Mouse (Mus musculus): ENCODE results near the gene Krt18. TPM values are rescaled to one million over a fixed set of nuclear protein-coding genes. Genes with fewer than 3 reads are reported as not detected.
"Not testable (repeated sequence)": the region's sequence is repeated elsewhere in the genome, so short reads cannot be mapped to it uniquely, and the experiment has no call there.

Gene Krt18
- polyA plus RNA-seq, 1 experiment = 1.1 TPM

DNA sequence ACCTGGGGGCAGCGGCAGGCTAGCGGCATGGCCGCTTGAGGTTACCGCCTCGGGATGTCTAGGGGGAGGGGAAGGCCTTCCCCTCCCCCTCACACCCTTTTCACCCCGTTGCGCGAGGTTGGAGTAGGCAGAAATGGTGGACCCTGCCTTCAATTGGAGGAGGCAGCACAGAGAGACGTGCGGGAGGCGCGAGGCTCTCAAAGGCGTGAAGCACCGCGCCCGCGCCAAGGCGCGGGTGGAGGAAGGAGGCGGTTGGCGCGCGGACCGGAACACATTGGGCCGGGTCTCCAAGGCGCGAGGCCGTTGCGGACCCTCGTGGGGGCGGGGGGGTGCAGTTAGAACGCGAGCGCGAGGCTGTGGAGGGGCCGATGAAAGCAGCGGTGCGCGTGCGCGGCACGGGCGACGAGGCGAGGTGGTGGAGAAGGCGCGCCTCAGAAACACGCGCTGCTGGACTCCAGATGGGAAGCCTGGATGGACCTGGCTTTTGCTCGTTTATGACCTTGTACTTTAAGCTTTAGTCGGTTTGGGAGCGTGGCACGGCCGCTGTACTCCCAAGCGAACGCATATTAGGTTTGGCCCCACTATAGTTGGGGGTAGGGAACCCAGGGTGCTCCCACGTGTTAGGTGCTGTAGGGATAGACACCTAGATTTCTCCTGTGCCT lies 46.2 kb downstream of the Krt18 start:
- under 1% methylated on average over 57 of the region's 57 CpGs for WGBS
- Histone ChIP-seq H3K4me3 (replicated peaks; ENCODE audit: insufficient read depth, low read depth, low read length) (peak overlapping the region; percentile 89), H3K27ac (ENCODE audit: insufficient read depth, low read length) (peak overlapping the region; percentile 81), H3K4me1 (ENCODE audit: control insufficient read depth, insufficient read depth, low read length) (no peaks in the 10 kb centered on the region), H3K27me3 (ENCODE audit: control insufficient read depth, insufficient read depth, low read length) (no peaks in the 10 kb centered on the region)
- TF ChIP-seq CTCF (IDR thresholded peaks at IDR 0.05; ENCODE audit: borderline replicate concordance, insufficient read depth, low read depth, low read length) (no peak), POLR2A (IDR thresholded peaks at IDR 0.05; ENCODE audit: borderline replicate concordance, insufficient read depth, low read length) (no peak)
- peak in 1 of 2 experiments; percentile 67 for DNase-seq

DNA sequence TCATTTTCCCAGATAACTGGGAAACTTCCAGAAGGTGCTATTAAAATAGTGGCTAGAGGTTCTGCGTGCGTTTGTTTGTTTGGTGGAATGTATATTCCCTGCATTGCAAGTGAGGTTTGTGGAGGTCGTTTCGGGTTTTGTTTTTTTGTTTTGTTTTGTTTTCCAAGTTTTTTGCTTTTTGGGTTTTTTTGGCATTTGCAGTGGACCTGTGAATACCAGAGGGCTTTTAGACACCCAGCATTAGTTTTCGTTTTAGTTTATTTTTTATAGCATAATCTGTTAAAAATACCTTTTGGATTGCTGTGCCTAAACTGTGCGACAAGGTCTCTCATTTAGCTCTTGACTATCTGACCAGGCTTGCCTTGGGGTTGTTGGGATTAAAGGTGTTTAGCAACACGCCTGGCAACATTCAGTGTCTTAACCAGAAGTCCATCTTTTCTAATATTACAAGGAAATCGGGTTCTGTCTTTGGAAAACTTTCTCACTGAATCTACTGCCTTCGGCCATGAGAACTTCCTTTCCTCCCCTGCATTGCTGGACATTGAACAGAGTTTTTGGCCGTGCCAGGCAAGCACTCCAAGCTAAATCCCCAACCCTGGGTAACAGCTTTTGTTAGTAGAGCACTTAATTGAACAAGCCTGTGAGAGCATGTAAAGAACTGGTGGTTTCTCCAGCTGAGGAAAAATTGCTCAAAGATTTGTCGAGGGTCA lies 47.1 kb downstream of the Krt18 start:
- DNase-seq = no peak
- H3K4me3 ChIP-seq (replicated peaks; ENCODE audit: insufficient read depth, low read depth, low read length) = no peak overlapping the region
- no peaks in the 10 kb centered on the region for H3K4me1 ChIP-seq (ENCODE audit: control insufficient read depth, insufficient read depth, low read length)
- TF ChIP-seq POLR2A (IDR thresholded peaks at IDR 0.05; ENCODE audit: borderline replicate concordance, insufficient read depth, low read length) (no peak), CTCF (IDR thresholded peaks at IDR 0.05; ENCODE audit: borderline replicate concordance, insufficient read depth, low read depth, low read length) (no peak)
- WGBS = 13% methylated on average over 11 of the region's 11 CpGs
- H3K27me3 ChIP-seq (ENCODE audit: control insufficient read depth, insufficient read depth, low read length) = no peaks in the 10 kb centered on the region
- no peak overlapping the region for H3K27ac ChIP-seq (ENCODE audit: insufficient read depth, low read length)

DNA sequence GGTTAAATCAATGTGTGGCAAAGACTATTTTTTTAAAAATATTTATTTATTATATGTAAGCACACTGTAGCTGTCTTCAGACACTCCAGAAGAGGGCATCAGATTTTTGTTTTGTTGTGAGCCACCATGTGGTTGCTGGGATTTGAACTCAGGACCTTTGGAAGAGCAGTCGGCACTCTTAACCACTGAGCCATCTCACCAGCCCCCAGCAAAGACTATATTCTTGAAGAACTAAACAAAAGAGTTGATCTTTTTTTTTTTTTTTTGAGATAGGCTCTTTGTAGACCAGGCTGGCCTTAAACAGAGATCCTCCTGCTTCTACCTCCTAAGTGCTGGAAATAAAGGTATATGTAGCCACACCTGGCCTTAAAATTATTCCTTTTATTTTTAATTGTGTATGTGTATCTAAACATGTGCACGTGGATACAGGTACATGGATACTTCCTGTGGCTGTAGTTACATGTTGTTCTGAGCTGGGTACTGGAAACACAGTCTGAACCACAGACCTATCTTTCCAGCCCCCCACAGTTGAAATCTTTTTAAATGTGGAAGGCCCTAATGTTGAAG lies 49.2 kb downstream of the Krt18 start:
- Histone ChIP-seq H3K4me1 (ENCODE audit: control insufficient read depth, insufficient read depth, low read length) (no peaks in the 10 kb centered on the region), H3K27ac (ENCODE audit: insufficient read depth, low read length) (no peak overlapping the region), H3K27me3 (ENCODE audit: control insufficient read depth, insufficient read depth, low read length) (no peaks in the 10 kb centered on the region), H3K4me3 (replicated peaks; ENCODE audit: insufficient read depth, low read depth, low read length) (no peak overlapping the region)
- DNase-seq = no peak
- TF ChIP-seq CTCF (IDR thresholded peaks at IDR 0.05; ENCODE audit: borderline replicate concordance, insufficient read depth, low read depth, low read length) (no peak), POLR2A (IDR thresholded peaks at IDR 0.05; ENCODE audit: borderline replicate concordance, insufficient read depth, low read length) (no peak)
- WGBS = 83% methylated on average over 2 of the region's 2 CpGs

DNA sequence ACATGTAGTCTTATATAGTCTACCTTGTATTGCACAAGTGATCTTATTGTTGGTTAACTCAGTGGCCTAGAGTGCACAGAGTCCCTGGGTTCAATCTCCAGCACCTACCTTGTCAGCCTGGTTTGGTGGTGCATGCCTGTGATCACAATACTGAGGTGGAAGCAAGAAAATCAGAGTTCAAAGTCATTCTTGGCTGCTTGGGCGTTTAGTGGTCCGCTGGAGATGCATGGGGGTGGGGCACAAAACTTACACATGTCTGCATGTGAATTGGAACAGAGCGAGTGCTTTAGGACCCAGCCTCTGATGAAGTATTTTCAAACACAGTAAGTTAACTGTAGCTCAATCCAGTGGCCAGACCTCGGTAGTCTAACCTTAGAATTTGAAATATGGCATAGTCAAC lies 51.2 kb downstream of the Krt18 start:
- WGBS = 64% methylated on average over 4 of the region's 4 CpGs
- no peak for TF ChIP-seq POLR2A (IDR thresholded peaks at IDR 0.05; ENCODE audit: borderline replicate concordance, insufficient read depth, low read length)
- no peak for TF ChIP-seq CTCF (IDR thresholded peaks at IDR 0.05; ENCODE audit: borderline replicate concordance, insufficient read depth, low read depth, low read length)
- DNase-seq = no peak
- no peak overlapping the region for H3K4me3 ChIP-seq (replicated peaks; ENCODE audit: insufficient read depth, low read depth, low read length)
- no peaks in the 10 kb centered on the region for H3K27me3 ChIP-seq (ENCODE audit: control insufficient read depth, insufficient read depth, low read length)
- H3K27ac ChIP-seq (ENCODE audit: insufficient read depth, low read length) = no peak overlapping the region
- no peaks in the 10 kb centered on the region for H3K4me1 ChIP-seq (ENCODE audit: control insufficient read depth, insufficient read depth, low read length)

DNA sequence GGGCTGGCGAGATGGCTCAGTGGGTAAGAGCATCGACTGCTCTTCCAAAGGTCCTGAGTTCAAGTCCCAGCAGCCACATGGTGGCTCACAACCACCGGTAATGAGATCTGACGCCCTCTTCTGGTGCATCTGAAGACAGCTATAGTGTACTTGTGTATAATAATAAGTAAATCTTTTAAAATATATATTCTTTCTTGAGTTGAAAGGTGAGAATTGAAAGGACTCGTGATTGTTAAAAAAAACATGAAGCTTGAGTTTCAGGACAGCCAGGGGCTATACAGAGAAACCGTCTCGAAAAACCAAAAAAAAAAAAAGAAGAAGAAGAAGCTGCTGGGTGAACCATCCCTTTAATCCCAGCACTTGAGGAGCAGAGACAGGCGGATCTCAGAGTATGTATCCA lies 51.9 kb downstream of the Krt18 start:
- not testable (repeated sequence) for DNase-seq; H3K4me1 ChIP-seq (ENCODE audit: control insufficient read depth, insufficient read depth, low read length); H3K27me3 ChIP-seq (ENCODE audit: control insufficient read depth, insufficient read depth, low read length); H3K27ac ChIP-seq (ENCODE audit: insufficient read depth, low read length); H3K4me3 ChIP-seq (replicated peaks; ENCODE audit: insufficient read depth, low read depth, low read length)
- 75% methylated on average over 8 of the region's 8 CpGs for WGBS

DNA sequence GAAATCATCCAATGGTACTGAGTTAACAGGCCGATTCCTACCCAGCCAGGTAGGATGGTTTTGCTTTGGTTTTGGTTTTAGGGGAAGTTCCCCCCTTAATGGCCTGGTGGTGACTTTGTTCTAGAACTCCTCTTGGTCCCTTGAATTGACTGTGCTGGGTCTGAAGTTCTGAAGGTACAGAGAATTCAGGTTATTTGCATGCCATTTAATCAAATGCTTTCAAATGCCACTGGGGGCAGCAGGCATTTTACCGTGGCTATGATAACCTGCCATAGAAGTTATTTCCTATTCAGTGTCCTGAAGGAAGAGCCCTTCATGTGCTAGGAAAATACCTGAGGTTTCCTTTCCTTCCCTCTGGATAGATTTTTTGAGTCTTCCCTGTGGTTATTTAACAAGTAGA lies 52.4 kb downstream of the Krt18 start:
- H3K4me3 ChIP-seq (replicated peaks; ENCODE audit: insufficient read depth, low read depth, low read length) = no peak overlapping the region
- H3K27me3 ChIP-seq (ENCODE audit: control insufficient read depth, insufficient read depth, low read length) = no peaks in the 10 kb centered on the region
- DNase-seq = no peak
- H3K4me1 ChIP-seq (ENCODE audit: control insufficient read depth, insufficient read depth, low read length) = no peaks in the 10 kb centered on the region
- 52% methylated on average over 2 of the region's 2 CpGs for WGBS
- no peak overlapping the region for H3K27ac ChIP-seq (ENCODE audit: insufficient read depth, low read length)
- TF ChIP-seq CTCF (IDR thresholded peaks at IDR 0.05; ENCODE audit: borderline replicate concordance, insufficient read depth, low read depth, low read length) = no peak
- TF ChIP-seq POLR2A (IDR thresholded peaks at IDR 0.05; ENCODE audit: borderline replicate concordance, insufficient read depth, low read length) = no peak

Other genes with a start within 250 kb of the Krt18 start
- not detected in 2 replicates for gene Krt72, start 241.7 kb upstream of the Krt18 start, polyA plus RNA-seq (2012; rRNA removed)
- gene Krt73, start 225.8 kb upstream of the Krt18 start, polyA plus RNA-seq (2012; rRNA removed) = 0.05 TPM in 1 of 2 replicates, not detected in the other
- gene Krt2, start 210.0 kb upstream of the Krt18 start, polyA plus RNA-seq (2012; rRNA removed) = not detected in 2 replicates
- gene Krt1, start 177.4 kb upstream of the Krt18 start, polyA plus RNA-seq (2012; rRNA removed) = 4.8 and 5.3 TPM in 2 replicates
- 0.26 and 0.49 TPM in 2 replicates for gene Krt77, start 158.5 kb upstream of the Krt18 start, polyA plus RNA-seq (2012; rRNA removed)
- 0.05 TPM in 1 of 2 replicates, not detected in the other for gene Krt76, start 135.3 kb upstream of the Krt18 start, polyA plus RNA-seq (2012; rRNA removed)
- 0.05 TPM in 1 of 2 replicates, not detected in the other for gene Krt4, start 103.4 kb upstream of the Krt18 start, polyA plus RNA-seq (2012; rRNA removed)
- gene Krt79, start 87.9 kb upstream of the Krt18 start, polyA plus RNA-seq (2012; rRNA removed) = not detected in 2 replicates
- 0.03 TPM in 1 of 2 replicates, not detected in the other for gene Krt78, start 73.9 kb upstream of the Krt18 start, polyA plus RNA-seq (2012; rRNA removed)
- gene Krt8, start 23.7 kb upstream of the Krt18 start, polyA plus RNA-seq (2012; rRNA removed) = 0.61 and 1.1 TPM in 2 replicates
- 114 TPM in 2 replicates for gene Eif4b, start 45.6 kb downstream of the Krt18 start, polyA plus RNA-seq (2012; rRNA removed)
- 33.6 and 33.7 TPM in 2 replicates for gene Tns2, start 72.2 kb downstream of the Krt18 start, polyA plus RNA-seq (2012; rRNA removed)
- gene Spryd3, start 108.1 kb downstream of the Krt18 start, polyA plus RNA-seq (2012; rRNA removed) = 159 and 161 TPM in 2 replicates
- gene Igfbp6, start 116.2 kb downstream of the Krt18 start, polyA plus RNA-seq (2012; rRNA removed) = 15.0 and 18.7 TPM in 2 replicates
- gene Soat2, start 122.3 kb downstream of the Krt18 start, polyA plus RNA-seq (2012; rRNA removed) = 0.08 TPM in 1 of 2 replicates, not detected in the other
- 79.3 and 81.7 TPM in 2 replicates for gene Zfp740, start 175.1 kb downstream of the Krt18 start, polyA plus RNA-seq (2012; rRNA removed)
- 53.0 and 60.3 TPM in 2 replicates for gene Csad, start 176.5 kb downstream of the Krt18 start, polyA plus RNA-seq (2012; rRNA removed)
- 5.2 and 8.4 TPM in 2 replicates for gene Itgb7, start 203.8 kb downstream of the Krt18 start, polyA plus RNA-seq (2012; rRNA removed)
- gene Rarg, start 229.3 kb downstream of the Krt18 start, polyA plus RNA-seq (2012; rRNA removed) = 12.8 and 12.9 TPM in 2 replicates
- gene Gm9918, start 242.4 kb downstream of the Krt18 start, polyA plus RNA-seq (2012; rRNA removed) = 0.13 and 0.15 TPM in 2 replicates

Data from cerebellum, adult 2 months (tissue).